Mouse (Mus musculus): Measurements from ENCODE around the gene Serinc3. TPM values are rescaled to one million over a fixed set of nuclear protein-coding genes. Genes with fewer than 3 reads are reported as not detected.

The Serinc3 gene
- polyA plus RNA-seq, 1 experiment from 2014 or later = 26.8 TPM

DNA sequence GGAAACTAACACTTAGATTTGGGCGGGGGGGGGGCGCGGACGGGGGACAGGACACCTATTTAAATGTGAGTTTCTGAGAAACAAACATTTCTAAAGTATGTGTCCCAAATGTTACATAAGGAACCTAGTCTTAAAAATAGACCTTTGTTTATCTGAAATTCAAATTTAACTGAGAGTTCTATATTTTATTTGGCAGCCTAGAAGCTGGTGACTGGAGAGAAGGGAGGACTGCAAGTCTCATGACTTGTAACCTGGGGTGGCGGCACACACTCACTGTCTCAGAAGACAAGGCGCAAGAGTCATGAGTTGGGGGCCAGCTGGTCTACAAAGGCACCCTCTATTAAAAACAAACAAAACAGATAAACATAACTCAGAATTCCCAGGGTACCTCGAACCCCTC is 43.9 kb downstream of the Serinc3 start:
- H3K4me1 ChIP-seq (ENCODE audit: control insufficient read depth, insufficient read depth, low read length) = 0 out of 2 replicates have a peak, but pooled peaks cover 3% of the 10 kb centered on the region
- no peak overlapping the region for H3K4me3 ChIP-seq (ENCODE audit: low read depth, low read length)
- H3K27ac ChIP-seq (replicated peaks; ENCODE audit: low read depth, low read length) = no peak overlapping the region
- no peak overlapping the region for H3K9ac ChIP-seq (ENCODE audit: low read length)
- no peaks in the 10 kb centered on the region for H3K9me3 ChIP-seq (ENCODE audit: control insufficient read depth, low read length)
- 93% methylated on average over 7 of the region's 7 CpGs for WGBS
- no peaks in the 10 kb centered on the region for H3K36me3 ChIP-seq (ENCODE audit: control insufficient read depth, insufficient read depth, low read length)
- ATAC-seq (ENCODE audit: insufficient number of reproducible peaks, low FRiP score, low TSS enrichment, low read depth) = no peak
- H3K27me3 ChIP-seq (ENCODE audit: control insufficient read depth, insufficient read depth, low read length) = no peaks in the 10 kb centered on the region
- DNase-seq (ENCODE audit: low spot score) = no peak
- no peak overlapping the region for H3K4me2 ChIP-seq (ENCODE audit: low read depth, severe bottlenecking)

- Histone ChIP-seq H3K27me3 (ENCODE audit: control insufficient read depth, insufficient read depth, low read length) (no peaks in the 10 kb centered on the region), H3K9ac (ENCODE audit: low read length) (no peak overlapping the region), H3K4me3 (ENCODE audit: low read depth, low read length) (no peak overlapping the region), H3K4me1 (ENCODE audit: control insufficient read depth, insufficient read depth, low read length) (0 out of 2 replicates have a peak, but pooled peaks cover 3% of the 10 kb centered on the region), H3K9me3 (ENCODE audit: control insufficient read depth, low read length) (no peaks in the 10 kb centered on the region), H3K4me2 (ENCODE audit: low read depth, severe bottlenecking) (no peak overlapping the region), H3K27ac (replicated peaks; ENCODE audit: low read depth, low read length) (no peak overlapping the region), H3K36me3 (ENCODE audit: control insufficient read depth, insufficient read depth, low read length) (no peaks in the 10 kb centered on the region)
- WGBS = 0% methylated on average over 1 of the region's 1 CpGs
- DNase-seq (ENCODE audit: low spot score) (peak; percentile 78), ATAC-seq (ENCODE audit: insufficient number of reproducible peaks, low FRiP score, low TSS enrichment, low read depth) (no peak)
Measured at GRCm38 (mm10) chr2:163599226-163599625, 45.7 kb downstream of the Serinc3 start.

GRCm38 (mm10) chr2:163597661-163598060 is 47.3 kb downstream of the Serinc3 start:
- DNase-seq (ENCODE audit: low spot score) = peak; percentile 45
- ATAC-seq (ENCODE audit: insufficient number of reproducible peaks, low FRiP score, low TSS enrichment, low read depth) = no peak
- WGBS = 62% methylated on average over 4 of the region's 4 CpGs

GRCm38 (mm10) chr2:163596873-163597155 is 48.1 kb downstream of the Serinc3 start:
- no peak overlapping the region for H3K9ac ChIP-seq (ENCODE audit: low read length)
- no peak for DNase-seq (ENCODE audit: low spot score)

More at GRCm38 (mm10) chr2:163597661-163598060, 47.3 kb downstream of the Serinc3 start:
- Histone ChIP-seq H3K36me3 (ENCODE audit: control insufficient read depth, insufficient read depth, low read length) (no peaks in the 10 kb centered on the region), H3K27ac (replicated peaks; ENCODE audit: low read depth, low read length) (no peak overlapping the region), H3K4me3 (ENCODE audit: low read depth, low read length) (no peak overlapping the region), H3K4me1 (ENCODE audit: control insufficient read depth, insufficient read depth, low read length) (no peaks in the 10 kb centered on the region), H3K9ac (ENCODE audit: low read length) (no peak overlapping the region), H3K4me2 (ENCODE audit: low read depth, severe bottlenecking) (no peak overlapping the region), H3K9me3 (ENCODE audit: control insufficient read depth, low read length) (no peaks in the 10 kb centered on the region), H3K27me3 (ENCODE audit: control insufficient read depth, insufficient read depth, low read length) (no peaks in the 10 kb centered on the region)

GRCm38 (mm10) chr2:163596057-163596872 is 48.7 kb downstream of the Serinc3 start:
- no peaks in the 10 kb centered on the region for H3K9me3 ChIP-seq (ENCODE audit: control insufficient read depth, low read length)
- H3K27ac ChIP-seq (replicated peaks; ENCODE audit: low read depth, low read length) = no peak overlapping the region
- H3K9ac ChIP-seq (ENCODE audit: low read length) = no peak overlapping the region
- no peak overlapping the region for H3K4me3 ChIP-seq (ENCODE audit: low read depth, low read length)
- H3K4me1 ChIP-seq (ENCODE audit: control insufficient read depth, insufficient read depth, low read length) = no peaks in the 10 kb centered on the region
- 80% methylated on average over 13 of the region's 13 CpGs for WGBS
- H3K36me3 ChIP-seq (ENCODE audit: control insufficient read depth, insufficient read depth, low read length) = no peaks in the 10 kb centered on the region
- no peak overlapping the region for H3K4me2 ChIP-seq (ENCODE audit: low read depth, severe bottlenecking)
- no peak for ATAC-seq (ENCODE audit: insufficient number of reproducible peaks, low FRiP score, low TSS enrichment, low read depth)
- H3K27me3 ChIP-seq (ENCODE audit: control insufficient read depth, insufficient read depth, low read length) = no peaks in the 10 kb centered on the region
- DNase-seq (ENCODE audit: low spot score) = no peak

More at GRCm38 (mm10) chr2:163596873-163597155, 48.1 kb downstream of the Serinc3 start:
- no peaks in the 10 kb centered on the region for H3K36me3 ChIP-seq (ENCODE audit: control insufficient read depth, insufficient read depth, low read length)
- H3K27me3 ChIP-seq (ENCODE audit: control insufficient read depth, insufficient read depth, low read length) = no peaks in the 10 kb centered on the region
- no peak for ATAC-seq (ENCODE audit: insufficient number of reproducible peaks, low FRiP score, low TSS enrichment, low read depth)
- no peak overlapping the region for H3K27ac ChIP-seq (replicated peaks; ENCODE audit: low read depth, low read length)
- H3K4me2 ChIP-seq (ENCODE audit: low read depth, severe bottlenecking) = no peak overlapping the region
- H3K9me3 ChIP-seq (ENCODE audit: control insufficient read depth, low read length) = no peaks in the 10 kb centered on the region
- H3K4me1 ChIP-seq (ENCODE audit: control insufficient read depth, insufficient read depth, low read length) = no peaks in the 10 kb centered on the region
- 72% methylated on average over 3 of the region's 3 CpGs for WGBS
- H3K4me3 ChIP-seq (ENCODE audit: low read depth, low read length) = no peak overlapping the region

DNA sequence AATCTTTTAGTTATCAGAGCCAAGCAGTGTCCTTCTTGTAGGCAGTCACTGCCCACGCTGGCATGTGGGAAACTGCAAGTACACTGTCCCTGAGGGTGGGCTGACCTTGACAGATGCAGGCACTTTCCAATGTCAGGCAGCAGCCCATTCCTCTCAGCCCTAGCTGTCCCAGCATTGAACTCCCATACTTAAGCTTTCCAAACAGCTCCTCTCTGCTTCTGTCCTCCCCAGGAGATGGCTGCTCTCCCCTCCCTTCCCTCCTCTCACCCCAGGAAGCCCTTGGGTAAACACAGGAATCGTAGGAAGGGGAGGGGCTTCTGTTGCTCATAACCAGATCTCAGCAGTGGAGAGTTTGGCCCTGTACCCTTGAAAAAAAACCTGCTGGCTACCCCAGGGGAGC is 49.8 kb downstream of the Serinc3 start:
- DNase-seq (ENCODE audit: low spot score) (no peak), ATAC-seq (ENCODE audit: insufficient number of reproducible peaks, low FRiP score, low TSS enrichment, low read depth) (no peak)
- H3K9me3 ChIP-seq (ENCODE audit: control insufficient read depth, low read length) = no peaks in the 10 kb centered on the region
- WGBS = 13% methylated on average over 2 of the region's 2 CpGs
- no peaks in the 10 kb centered on the region for H3K27me3 ChIP-seq (ENCODE audit: control insufficient read depth, insufficient read depth, low read length)
- H3K36me3 ChIP-seq (ENCODE audit: control insufficient read depth, insufficient read depth, low read length) = no peaks in the 10 kb centered on the region
- no peak overlapping the region for H3K27ac ChIP-seq (replicated peaks; ENCODE audit: low read depth, low read length)
- no peak overlapping the region for H3K9ac ChIP-seq (ENCODE audit: low read length)
- H3K4me1 ChIP-seq (ENCODE audit: control insufficient read depth, insufficient read depth, low read length) = no peaks in the 10 kb centered on the region
- H3K4me3 ChIP-seq (ENCODE audit: low read depth, low read length) = no peak overlapping the region
- H3K4me2 ChIP-seq (ENCODE audit: low read depth, severe bottlenecking) = no peak overlapping the region

DNA sequence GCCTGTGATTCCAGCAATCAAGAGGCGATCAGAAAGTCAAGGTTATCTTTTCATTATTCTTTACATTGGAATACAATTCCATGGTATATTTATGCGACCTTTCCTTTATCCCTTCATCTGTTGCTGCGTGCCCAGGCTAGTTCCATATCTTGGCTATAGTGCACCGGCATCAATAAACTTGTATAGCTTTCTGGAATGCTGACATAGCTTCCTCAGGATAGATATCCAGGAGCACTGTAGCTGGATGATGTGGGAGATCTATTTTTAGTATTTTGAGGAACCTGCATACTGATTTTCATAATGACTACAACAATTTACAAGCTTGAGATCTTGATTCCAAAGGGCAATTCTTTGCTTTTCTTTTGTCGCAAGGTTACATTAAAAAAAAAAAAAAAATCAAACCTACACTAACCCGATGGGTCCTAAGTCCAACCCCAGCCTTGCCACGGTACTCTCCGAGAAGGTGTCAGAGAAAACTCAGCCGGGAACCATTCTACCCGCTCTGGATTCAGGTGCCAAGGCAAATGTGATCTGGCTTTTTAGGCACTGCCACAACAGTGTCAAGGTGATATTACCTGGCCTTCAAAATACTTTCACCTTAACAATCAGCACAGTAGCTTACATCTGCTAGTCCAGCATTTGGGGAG is 51.2 kb downstream of the Serinc3 start:
- no peak overlapping the region for H3K9ac ChIP-seq (ENCODE audit: low read length)

DNA sequence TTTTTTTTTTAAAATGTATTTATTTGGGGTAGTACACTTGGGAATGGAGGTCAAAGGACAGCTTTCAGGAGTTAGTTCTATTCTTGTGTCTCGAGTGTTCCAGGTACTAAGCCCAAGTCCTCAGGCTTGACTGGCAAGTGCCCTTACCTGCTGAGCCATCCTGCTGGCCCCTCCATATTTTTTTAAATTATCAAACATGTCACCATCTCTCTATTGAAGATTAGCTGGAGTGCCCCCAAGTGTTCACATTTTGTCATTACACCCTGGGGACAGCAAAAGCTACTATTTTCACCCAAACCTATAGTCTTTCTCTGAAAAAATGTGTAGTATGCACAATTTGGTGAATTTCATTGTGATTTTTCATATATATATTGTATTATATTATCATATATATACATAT is 52.8 kb downstream of the Serinc3 start:
- Histone ChIP-seq H3K4me2 (ENCODE audit: low read depth, severe bottlenecking) (no peak overlapping the region), H3K4me3 (ENCODE audit: low read depth, low read length) (no peak overlapping the region), H3K4me1 (ENCODE audit: control insufficient read depth, insufficient read depth, low read length) (no peaks in the 10 kb centered on the region), H3K27ac (replicated peaks; ENCODE audit: low read depth, low read length) (no peak overlapping the region), H3K9ac (ENCODE audit: low read length) (no peak overlapping the region), H3K27me3 (ENCODE audit: control insufficient read depth, insufficient read depth, low read length) (no peaks in the 10 kb centered on the region), H3K36me3 (ENCODE audit: control insufficient read depth, insufficient read depth, low read length) (no peaks in the 10 kb centered on the region), H3K9me3 (ENCODE audit: control insufficient read depth, low read length) (no peaks in the 10 kb centered on the region)
- 92% methylated on average over 1 of the region's 1 CpGs for WGBS
- no peak for ATAC-seq (ENCODE audit: insufficient number of reproducible peaks, low FRiP score, low TSS enrichment, low read depth)
- DNase-seq (ENCODE audit: low spot score) = peak; percentile 31

More for the DNA sequence above, 51.2 kb downstream of the Serinc3 start:
- H3K4me3 ChIP-seq (ENCODE audit: low read depth, low read length) = no peak overlapping the region
- H3K36me3 ChIP-seq (ENCODE audit: control insufficient read depth, insufficient read depth, low read length) = no peaks in the 10 kb centered on the region
- WGBS = 89% methylated on average over 10 of the region's 10 CpGs
- DNase-seq (ENCODE audit: low spot score) (no peak), ATAC-seq (ENCODE audit: insufficient number of reproducible peaks, low FRiP score, low TSS enrichment, low read depth) (no peak)
- no peak overlapping the region for H3K4me2 ChIP-seq (ENCODE audit: low read depth, severe bottlenecking)
- no peaks in the 10 kb centered on the region for H3K4me1 ChIP-seq (ENCODE audit: control insufficient read depth, insufficient read depth, low read length)
- no peaks in the 10 kb centered on the region for H3K27me3 ChIP-seq (ENCODE audit: control insufficient read depth, insufficient read depth, low read length)
- H3K27ac ChIP-seq (replicated peaks; ENCODE audit: low read depth, low read length) = no peak overlapping the region
- no peaks in the 10 kb centered on the region for H3K9me3 ChIP-seq (ENCODE audit: control insufficient read depth, low read length)
